Mouse (Mus musculus) midbrain, embryonic 13.5 days (tissue): ENCODE data around the gene Cpt1b. TPM values are rescaled to one million over a fixed set of nuclear protein-coding genes. Genes with fewer than 3 reads are reported as not detected.

ENCODE experiments used
- ATAC-seq: fragments of 200-750 bp; cut with Nextera tagmentation; 2 replicates; pipeline ENCODE4 v1.8.0; 2017; ENCODE audit warnings: mild to moderate bottlenecking, moderate TSS enrichment, moderate library complexity
- H3K27ac ChIP-seq: fragments of 300-500 bp; sonication (generic); 2 replicates; pipeline ENCODE4 v1.5.1; 2015; ENCODE audit warnings: inconsistent platforms, mild to moderate bottlenecking, moderate library complexity
- H3K27me3 ChIP-seq: fragments of 300-500 bp; sonication (generic); 2 replicates; pipeline ENCODE4 v1.6.1; 2015; ENCODE audit warnings: mild to moderate bottlenecking, inconsistent platforms
- H3K36me3 ChIP-seq: fragments of 300-500 bp; sonication (generic); 2 replicates; pipeline ENCODE4 v1.6.1; 2015; ENCODE audit warnings: mild to moderate bottlenecking, inconsistent platforms
- H3K4me1 ChIP-seq: fragments of 300-500 bp; sonication (generic); replicated peaks from 2 replicates; pipeline ENCODE4 v1.6.1; 2015; ENCODE audit warnings: inconsistent platforms
- H3K4me2 ChIP-seq: fragments of 300-500 bp; sonication (generic); replicated peaks from 2 replicates; pipeline ENCODE4 v1.6.1; 2015; ENCODE audit warnings: moderate library complexity, mild to moderate bottlenecking, inconsistent platforms
- H3K4me3 ChIP-seq: fragments of 300-500 bp; sonication (generic); replicated peaks from 2 replicates; pipeline ENCODE4 v1.5.1; 2015; ENCODE audit warnings: mild to moderate bottlenecking, inconsistent platforms
- H3K9ac ChIP-seq: fragments of 300-500 bp; sonication (generic); replicated peaks from 2 replicates; pipeline ENCODE4 v1.6.1; 2015; ENCODE audit warnings: mild to moderate bottlenecking, inconsistent platforms
- H3K9me3 ChIP-seq: fragments of 300-500 bp; sonication (generic); 2 replicates; pipeline ENCODE4 v1.6.1; 2016; ENCODE audit warnings: mild to moderate bottlenecking, inconsistent platforms
- WGBS: fragments of 180-500 bp; shearing (Covaris S2); methylation state at CpG from one replicate; pipeline ENCODE4 v1.1.7; 2015; 5-methylcytosine and 5-hydroxymethylcytosine counted together
- polyA plus RNA-seq: library from polyadenylated mRNA; unstranded; fragments of >200 nt; fragmentation: Nextera tagmentation; extraction: Ambion mirVana; gene quantifications from 2 replicates; pipeline ENCODE4 v1.2.1, GENCODE M21; 2015

The Cpt1b gene
- polyA plus RNA-seq = 0.94 and 1.3 TPM in 2 replicates

- no peak for ATAC-seq
- no peak within 1 kb of the TSS for H3K4me3 ChIP-seq
- no peak within 1 kb of the TSS for H3K4me2 ChIP-seq
- H3K27me3 ChIP-seq = no peaks in the 10 kb centered on the region
- no peak within 1 kb of the TSS for H3K9ac ChIP-seq
- H3K4me1 ChIP-seq = peaks cover 20% of the 10 kb centered on the region
- H3K27ac ChIP-seq = no peak within 1 kb of the TSS
- no peaks in the 10 kb centered on the region for H3K9me3 ChIP-seq
- 36% methylated on average over 6 of the region's 6 CpGs for WGBS
- peaks cover 51% of the 10 kb centered on the region for H3K36me3 ChIP-seq
Observed at GRCm38 (mm10) chr15:89425711-89426121, at the start of gene Cpt1b. TSS of gene Cpt1b (minus strand) at chr15:89425863.

GRCm38 (mm10) chr15:89475293-89475600 is 49.6 kb upstream of the Cpt1b start:
- no peak; the same call in 1 of the 2 replicates for ATAC-seq

GRCm38 (mm10) chr15:89474596-89475292 is 49.1 kb upstream of the Cpt1b start:
- 95% methylated on average over 19 of the region's 19 CpGs for WGBS
- no peak overlapping the region for H3K9ac ChIP-seq
- peaks cover 17% of the 10 kb centered on the region for H3K4me1 ChIP-seq
- no peaks in the 10 kb centered on the region for H3K9me3 ChIP-seq
- no peak for ATAC-seq
- no peak overlapping the region for H3K27ac ChIP-seq
- no peaks in the 10 kb centered on the region for H3K36me3 ChIP-seq
- H3K27me3 ChIP-seq = peaks cover 5% of the 10 kb centered on the region; the same call in 1 of the 2 replicates
- no peak overlapping the region for H3K4me3 ChIP-seq
- peak overlapping the region; percentile 84 for H3K4me2 ChIP-seq

More at GRCm38 (mm10) chr15:89475293-89475600, 49.6 kb upstream of the Cpt1b start:
- Histone ChIP-seq H3K36me3 (no peaks in the 10 kb centered on the region), H3K4me1 (peaks cover 17% of the 10 kb centered on the region), H3K9ac (peak overlapping the region; percentile 70), H3K4me3 (peak overlapping the region; percentile 62), H3K4me2 (peak overlapping the region; percentile 84), H3K9me3 (no peaks in the 10 kb centered on the region), H3K27me3 (peaks cover 5% of the 10 kb centered on the region; the same call in 1 of the 2 replicates), H3K27ac (no peak overlapping the region)
- 87% methylated on average over 7 of the region's 7 CpGs for WGBS

GRCm38 (mm10) chr15:89473921-89474320 is 48.3 kb upstream of the Cpt1b start:
- WGBS = 96% methylated on average over 8 of the region's 8 CpGs
- Histone ChIP-seq H3K36me3 (no peaks in the 10 kb centered on the region), H3K4me3 (no peak overlapping the region)

GRCm38 (mm10) chr15:89473370-89473769 is 47.7 kb upstream of the Cpt1b start:
- Histone ChIP-seq H3K27ac (no peak overlapping the region), H3K36me3 (no peaks in the 10 kb centered on the region), H3K4me3 (no peak overlapping the region), H3K9me3 (no peaks in the 10 kb centered on the region), H3K9ac (no peak overlapping the region), H3K4me2 (no peak overlapping the region), H3K27me3 (peaks cover 5% of the 10 kb centered on the region; the same call in 1 of the 2 replicates), H3K4me1 (peaks cover 17% of the 10 kb centered on the region)
- WGBS = 82% methylated on average over 9 of the region's 9 CpGs
- no peak for ATAC-seq

More at GRCm38 (mm10) chr15:89473921-89474320, 48.3 kb upstream of the Cpt1b start:
- Histone ChIP-seq H3K9me3 (no peaks in the 10 kb centered on the region), H3K27me3 (peaks cover 5% of the 10 kb centered on the region; the same call in 1 of the 2 replicates), H3K27ac (no peak overlapping the region), H3K4me2 (no peak overlapping the region), H3K4me1 (peaks cover 17% of the 10 kb centered on the region), H3K9ac (no peak overlapping the region)
- ATAC-seq = no peak

GRCm38 (mm10) chr15:89471476-89471875 is 45.8 kb upstream of the Cpt1b start:
- H3K4me2 ChIP-seq = no peak overlapping the region

GRCm38 (mm10) chr15:89468577-89468976 is 42.9 kb upstream of the Cpt1b start:
- Histone ChIP-seq H3K27me3 (no peaks in the 10 kb centered on the region), H3K4me1 (peaks cover 11% of the 10 kb centered on the region), H3K4me3 (no peak overlapping the region), H3K36me3 (peaks cover under 1% of the 10 kb centered on the region; the same call in 1 of the 2 replicates), H3K9me3 (no peaks in the 10 kb centered on the region), H3K4me2 (no peak overlapping the region), H3K27ac (no peak overlapping the region), H3K9ac (no peak overlapping the region)
- ATAC-seq = no peak
- WGBS = 32% methylated on average over 2 of the region's 2 CpGs

More at GRCm38 (mm10) chr15:89471476-89471875, 45.8 kb upstream of the Cpt1b start:
- Histone ChIP-seq H3K9ac (no peak overlapping the region), H3K4me1 (peaks cover 12% of the 10 kb centered on the region), H3K27ac (no peak overlapping the region), H3K9me3 (no peaks in the 10 kb centered on the region), H3K4me3 (no peak overlapping the region), H3K27me3 (no peaks in the 10 kb centered on the region), H3K36me3 (no peaks in the 10 kb centered on the region)
- no peak for ATAC-seq
- WGBS = 91% methylated on average over 4 of the region's 4 CpGs

GRCm38 (mm10) chr15:89465052-89465451 is 39.4 kb upstream of the Cpt1b start:
- WGBS = 0% methylated on average over 1 of the region's 1 CpGs
- H3K9ac ChIP-seq = no peak overlapping the region
- H3K4me1 ChIP-seq = peaks cover 11% of the 10 kb centered on the region
- peak; percentile 73 for ATAC-seq
- peaks cover 34% of the 10 kb centered on the region for H3K36me3 ChIP-seq
- no peaks in the 10 kb centered on the region for H3K9me3 ChIP-seq
- H3K4me3 ChIP-seq = no peak overlapping the region
- H3K27ac ChIP-seq = peak overlapping the region; percentile 8
- no peaks in the 10 kb centered on the region for H3K27me3 ChIP-seq
- H3K4me2 ChIP-seq = no peak overlapping the region

- H3K36me3 ChIP-seq = peaks cover 48% of the 10 kb centered on the region
- H3K9me3 ChIP-seq = no peaks in the 10 kb centered on the region
- peaks cover 14% of the 10 kb centered on the region for H3K4me1 ChIP-seq
- no peak for ATAC-seq
- no peak overlapping the region for H3K4me2 ChIP-seq
- no peaks in the 10 kb centered on the region for H3K27me3 ChIP-seq
- H3K4me3 ChIP-seq = no peak overlapping the region
- 69% methylated on average over 5 of the region's 5 CpGs for WGBS
- H3K9ac ChIP-seq = no peak overlapping the region
- H3K27ac ChIP-seq = no peak overlapping the region
Observed at GRCm38 (mm10) chr15:89463334-89464235, 37.9 kb upstream of the Cpt1b start.

- WGBS = 82% methylated on average over 7 of the region's 7 CpGs
- Histone ChIP-seq H3K36me3 (peaks cover 62% of the 10 kb centered on the region), H3K9ac (no peak overlapping the region), H3K27ac (no peak overlapping the region), H3K4me1 (peaks cover 18% of the 10 kb centered on the region), H3K9me3 (no peaks in the 10 kb centered on the region), H3K4me3 (no peak overlapping the region), H3K27me3 (no peaks in the 10 kb centered on the region), H3K4me2 (no peak overlapping the region)
- no peak for ATAC-seq
Observed at GRCm38 (mm10) chr15:89462176-89462575, 36.5 kb upstream of the Cpt1b start.

GRCm38 (mm10) chr15:89461321-89461720 is 35.7 kb upstream of the Cpt1b start:
- Histone ChIP-seq H3K4me1 (peaks cover 21% of the 10 kb centered on the region), H3K27ac (no peak overlapping the region), H3K4me3 (no peak overlapping the region), H3K9ac (no peak overlapping the region), H3K36me3 (peaks cover 70% of the 10 kb centered on the region), H3K4me2 (no peak overlapping the region), H3K9me3 (no peaks in the 10 kb centered on the region), H3K27me3 (no peaks in the 10 kb centered on the region)
- ATAC-seq = no peak
- WGBS = 89% methylated on average over 15 of the region's 15 CpGs

GRCm38 (mm10) chr15:89460298-89460697 is 34.6 kb upstream of the Cpt1b start:
- Histone ChIP-seq H3K4me1 (peaks cover 29% of the 10 kb centered on the region), H3K4me3 (no peak overlapping the region), H3K27me3 (no peaks in the 10 kb centered on the region), H3K9ac (no peak overlapping the region), H3K27ac (no peak overlapping the region), H3K9me3 (no peaks in the 10 kb centered on the region), H3K36me3 (peaks cover 74% of the 10 kb centered on the region), H3K4me2 (no peak overlapping the region)
- no peak for ATAC-seq
- 89% methylated on average over 10 of the region's 10 CpGs for WGBS
